Mouse (Mus musculus) urinary bladder, adult 2 months (tissue): ENCODE data around the gene Hspb1. TPM values are rescaled to one million over a fixed set of nuclear protein-coding genes. Genes with fewer than 3 reads are reported as not detected.

Source experiments
- DNase-seq: peaks from one replicate; pipeline ENCODE4 v3.0.0; 2022; ENCODE audit warnings: low spot score
- polyA plus RNA-seq: library from polyadenylated mRNA; depleted of rRNA; stranded (reverse); fragments of >200 nt; gene quantifications from 2 replicates; pipeline ENCODE4 v1.2.3, GENCODE M21; 2012

Gene Hspb1
- polyA plus RNA-seq, 1 experiment: 816 TPM

- peak; percentile 55 for DNase-seq
Measured at GRCm38 (mm10) chr5:135888405-135889215, 891 bp downstream of the Hspb1 start.

- no peak for DNase-seq
Measured at GRCm38 (mm10) chr5:135890323-135890722, 2.6 kb downstream of the Hspb1 start.

- no peak for DNase-seq
Measured at GRCm38 (mm10) chr5:135890920-135891319, 3.2 kb downstream of the Hspb1 start.

GRCm38 (mm10) chr5:135892589-135893351, 5.1 kb downstream of the Hspb1 start:
- DNase-seq: peak; percentile 57

GRCm38 (mm10) chr5:135894958-135895357, 7.2 kb downstream of the Hspb1 start:
- DNase-seq: no peak

GRCm38 (mm10) chr5:135898028-135898427, 10.3 kb downstream of the Hspb1 start:
- no peak for DNase-seq

- DNase-seq: no peak
Measured at GRCm38 (mm10) chr5:135898995-135899394, 11.3 kb downstream of the Hspb1 start.

GRCm38 (mm10) chr5:135899833-135900232, 12.1 kb downstream of the Hspb1 start:
- DNase-seq: no peak

- no peak for DNase-seq
Measured at GRCm38 (mm10) chr5:135900701-135901100, 13.0 kb downstream of the Hspb1 start.

GRCm38 (mm10) chr5:135901354-135902095, 13.8 kb downstream of the Hspb1 start:
- no peak for DNase-seq

- DNase-seq: no peak
Measured at GRCm38 (mm10) chr5:135903058-135903457, 15.3 kb downstream of the Hspb1 start.

GRCm38 (mm10) chr5:135903551-135904151, 15.9 kb downstream of the Hspb1 start:
- peak; percentile 87 for DNase-seq

- DNase-seq: no peak
Measured at GRCm38 (mm10) chr5:135904259-135904658, 16.5 kb downstream of the Hspb1 start.

- DNase-seq: no peak
Measured at GRCm38 (mm10) chr5:135905320-135906225, 17.9 kb downstream of the Hspb1 start.

- DNase-seq: no peak
Measured at GRCm38 (mm10) chr5:135906846-135907245, 19.1 kb downstream of the Hspb1 start.

- DNase-seq: no peak
Measured at GRCm38 (mm10) chr5:135907256-135907655, 19.5 kb downstream of the Hspb1 start.

GRCm38 (mm10) chr5:135908185-135908584, 20.5 kb downstream of the Hspb1 start:
- no peak for DNase-seq

GRCm38 (mm10) chr5:135908989-135909388, 21.3 kb downstream of the Hspb1 start:
- no peak for DNase-seq

GRCm38 (mm10) chr5:135909646-135910045, 21.9 kb downstream of the Hspb1 start:
- DNase-seq: no peak

- DNase-seq: no peak
Measured at GRCm38 (mm10) chr5:135910813-135911212, 23.1 kb downstream of the Hspb1 start.
